Mouse (Mus musculus) cerebellum, adult 11-12 months (tissue): ENCODE results near the gene Kitl.

Experiments used
- DNase-seq: peaks from one replicate; pipeline ENCODE4 v3.0.0; 2022

The Kitl gene

GRCm38 (mm10) chr10:100030980-100031516 lies 15.6 kb downstream of the Kitl start:
- no peak for DNase-seq

DNA sequence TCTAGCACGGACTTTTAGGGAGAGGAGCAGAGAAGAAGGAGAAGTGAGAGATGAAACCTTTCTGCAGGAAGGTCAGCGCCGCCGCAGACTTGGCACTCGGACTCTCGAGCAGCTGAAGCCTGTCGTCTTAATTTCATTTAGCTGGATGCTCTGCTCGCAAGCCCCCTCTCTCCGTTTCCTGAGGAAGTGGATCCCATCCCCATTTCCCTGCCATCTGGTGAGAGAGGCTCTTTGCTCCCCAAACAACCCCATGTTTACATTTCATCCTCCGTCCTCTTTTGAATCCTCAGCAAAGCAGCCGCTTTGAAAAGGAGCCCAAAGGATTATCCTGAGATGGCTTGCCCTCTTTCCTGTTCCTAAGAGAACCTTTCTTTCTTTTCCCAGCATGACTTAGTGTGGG lies 16.2 kb downstream of the Kitl start:
- no peak for DNase-seq

DNA sequence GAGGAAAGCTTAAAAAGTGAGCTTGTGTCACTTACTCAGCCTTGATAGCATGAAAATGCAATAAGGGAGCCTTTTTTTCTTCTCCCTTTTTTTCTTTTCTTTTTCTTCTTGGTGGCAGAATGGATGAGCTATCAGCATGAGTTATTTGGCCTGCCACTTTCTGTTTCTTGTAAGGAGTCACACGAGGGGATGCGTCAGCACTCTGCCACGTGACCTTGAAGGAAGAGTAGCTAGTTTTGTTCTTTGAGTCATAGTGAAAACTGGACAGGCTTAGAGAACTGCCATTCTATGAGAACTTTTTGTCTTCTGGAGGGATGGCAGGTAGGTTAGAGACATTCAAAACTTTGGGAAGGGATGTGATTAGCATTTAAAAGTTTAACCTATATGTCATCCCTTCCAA lies 17.1 kb downstream of the Kitl start:
- DNase-seq: no peak

DNA sequence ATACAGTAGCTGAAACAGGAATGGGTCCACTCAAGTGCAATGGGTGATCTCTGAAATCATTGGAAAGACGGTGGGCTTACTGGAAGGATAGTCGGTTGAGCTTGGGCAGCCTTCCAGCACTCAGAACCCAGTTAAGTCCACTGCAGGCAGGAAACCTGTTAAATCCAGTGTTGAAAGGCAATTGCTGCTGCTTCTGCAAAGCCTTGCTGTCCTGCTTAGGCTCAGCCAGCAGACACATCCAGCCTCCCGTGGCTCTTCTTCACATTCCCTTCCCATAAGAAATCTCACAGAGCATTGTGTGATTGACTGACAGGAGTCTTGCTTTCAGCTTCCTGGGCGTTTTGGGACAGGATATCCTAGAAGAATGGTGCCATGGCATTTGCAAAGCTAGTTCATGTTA lies 20.6 kb downstream of the Kitl start:
- DNase-seq: no peak

DNA sequence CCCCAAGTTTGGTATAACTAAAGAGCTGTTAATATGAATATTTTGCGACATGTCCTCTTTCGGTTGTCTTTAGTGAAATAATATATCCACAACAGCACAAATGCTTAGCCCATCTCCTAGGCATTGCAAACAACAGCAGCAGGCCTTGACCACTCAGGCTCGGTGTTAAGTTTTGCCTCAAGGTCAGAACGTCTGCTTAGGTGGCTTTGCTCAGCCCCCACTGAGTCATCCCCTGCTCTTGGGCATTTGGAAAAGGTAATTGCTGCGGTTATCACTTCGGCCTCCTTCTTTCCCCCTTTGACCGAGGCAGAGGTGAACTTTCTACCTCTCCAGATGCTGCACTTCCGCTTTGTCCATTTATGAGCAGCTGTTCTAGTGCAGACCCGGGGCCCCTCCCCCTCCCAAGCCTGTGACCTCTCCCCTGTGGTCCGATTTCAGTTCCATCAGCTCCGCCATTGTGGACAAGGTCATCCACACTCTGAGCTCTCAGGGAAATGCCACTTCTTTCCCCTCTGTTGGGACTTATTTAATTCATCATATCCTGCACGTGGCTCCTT lies 23.0 kb downstream of the Kitl start:
- DNase-seq: no peak

- no peak for DNase-seq
Measured at GRCm38 (mm10) chr10:100038994-100039393, 23.6 kb downstream of the Kitl start.

- DNase-seq: no peak
Measured at GRCm38 (mm10) chr10:100043748-100044147, 28.3 kb downstream of the Kitl start.

GRCm38 (mm10) chr10:100044153-100044552 lies 28.7 kb downstream of the Kitl start:
- DNase-seq: no peak

- DNase-seq: no peak
Measured at GRCm38 (mm10) chr10:100051146-100051783, 35.8 kb downstream of the Kitl start.

- DNase-seq: no peak
Measured at GRCm38 (mm10) chr10:100052404-100052803, 37.0 kb downstream of the Kitl start.

DNA sequence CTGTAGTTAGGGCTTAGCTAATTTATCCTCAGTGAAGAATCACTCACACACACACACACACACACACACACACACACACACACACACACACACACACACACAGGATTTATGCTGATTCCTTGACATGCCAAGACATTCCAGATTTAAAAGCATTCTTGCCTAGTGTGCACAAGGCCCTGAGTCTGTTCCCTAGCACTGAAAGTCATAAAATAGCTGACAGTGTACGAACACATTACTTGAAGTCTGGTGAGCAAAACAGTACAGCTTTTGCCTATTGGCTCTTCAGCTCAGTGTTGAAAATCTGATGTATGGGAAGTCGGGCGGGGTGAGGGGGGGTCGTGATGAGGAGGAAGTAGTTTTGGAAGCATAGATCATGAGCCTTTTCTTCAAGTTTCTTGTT lies 37.5 kb downstream of the Kitl start:
- no peak for DNase-seq

DNA sequence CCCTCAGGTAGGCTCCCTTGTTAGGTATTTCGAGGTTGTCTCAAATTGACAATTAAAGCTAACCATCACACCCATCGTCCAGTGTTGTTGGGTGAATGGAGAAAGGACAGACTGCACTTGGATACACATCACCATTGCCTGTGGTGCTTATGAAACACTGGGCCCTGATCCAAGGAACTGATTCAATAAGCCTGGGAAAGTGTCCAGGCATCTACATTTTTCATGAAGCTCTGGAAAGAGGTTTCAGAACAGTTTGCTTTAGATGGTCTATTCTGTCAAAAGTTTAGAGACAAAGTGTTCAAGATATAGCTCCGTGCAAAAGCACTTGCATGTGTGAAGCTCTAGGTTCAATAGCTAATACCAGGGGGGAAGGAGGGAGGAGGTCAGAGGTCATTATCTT lies 38.6 kb downstream of the Kitl start:
- no peak for DNase-seq

GRCm38 (mm10) chr10:100055082-100055481 lies 39.7 kb downstream of the Kitl start:
- DNase-seq: no peak

GRCm38 (mm10) chr10:100057106-100057623 lies 41.7 kb downstream of the Kitl start:
- DNase-seq: no peak

DNA sequence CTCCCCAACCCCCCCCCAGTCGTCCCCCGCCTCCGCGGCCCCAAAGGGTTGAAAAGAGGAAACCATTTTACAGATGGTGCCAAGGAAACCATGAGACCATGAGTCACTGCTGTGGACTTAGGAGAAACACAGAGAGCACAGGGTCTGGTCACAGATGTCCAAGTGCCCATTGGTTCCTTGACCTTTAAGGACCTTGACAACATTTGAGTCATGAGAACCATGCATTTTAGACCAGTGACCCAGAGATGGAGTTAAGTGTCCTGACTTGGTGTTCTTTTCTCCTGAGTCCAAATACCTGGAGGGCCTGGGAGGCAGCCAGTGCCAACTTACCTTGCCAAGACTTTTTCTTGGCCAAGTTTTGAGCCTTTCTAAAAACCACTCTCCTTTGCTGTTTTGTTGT lies 43.9 kb downstream of the Kitl start:
- DNase-seq: no peak

DNA sequence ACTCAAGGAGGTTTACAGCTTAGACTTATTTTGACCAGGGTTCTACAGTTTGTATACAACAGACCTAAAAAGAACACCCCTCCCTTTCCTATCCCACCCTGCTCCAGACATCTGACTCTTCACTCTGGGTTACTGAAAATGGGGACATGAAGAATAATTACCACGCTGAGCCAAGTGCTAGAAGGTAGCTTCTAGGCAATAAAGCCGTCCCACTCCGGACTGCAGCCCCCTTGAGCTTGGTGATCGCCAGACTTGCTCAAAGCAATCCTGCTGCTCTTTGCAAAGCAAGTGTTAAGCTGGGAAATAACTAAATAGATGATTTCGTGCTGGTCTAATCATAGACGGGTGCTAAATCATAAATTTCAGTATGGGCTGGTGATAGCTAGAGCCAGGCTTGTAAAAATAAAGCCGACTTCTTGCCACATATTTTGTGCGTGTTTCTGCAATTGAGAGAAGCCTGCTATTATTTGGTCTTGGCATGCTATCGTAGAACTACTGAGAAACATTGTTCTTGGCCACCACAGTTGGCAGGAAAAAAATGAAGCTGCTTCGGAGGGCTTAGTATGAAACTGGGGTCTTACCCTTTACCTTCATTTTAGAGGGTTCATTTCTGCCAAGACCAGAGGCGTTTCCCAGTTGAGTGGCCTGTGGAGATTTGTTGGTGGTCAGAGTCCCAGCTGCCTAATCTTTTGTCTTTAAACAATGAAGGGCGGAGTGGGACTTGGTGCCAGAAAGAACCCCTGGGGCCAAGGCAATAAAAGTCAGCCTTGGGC lies 50.3 kb downstream of the Kitl start:
- peak; percentile 4 for DNase-seq

DNA sequence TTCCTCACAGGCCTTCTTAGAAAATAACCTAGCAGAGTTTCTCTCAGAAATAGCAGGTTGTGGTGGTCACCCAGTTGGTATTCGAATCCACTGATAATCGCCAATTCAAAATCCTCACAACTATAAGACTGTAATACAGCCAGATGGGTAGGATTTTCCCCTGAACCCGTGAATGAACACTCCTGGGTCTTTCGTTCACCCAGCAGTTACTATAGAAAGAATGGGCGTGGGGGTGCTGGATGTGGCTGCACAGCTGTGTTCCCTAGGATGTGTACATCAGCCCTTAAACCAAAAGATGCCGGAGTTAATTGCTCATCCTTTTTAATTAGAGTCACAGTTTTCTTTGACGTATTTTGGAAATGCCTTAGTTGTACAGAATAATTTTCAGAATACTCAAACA lies 50.9 kb downstream of the Kitl start:
- no peak for DNase-seq

GRCm38 (mm10) chr10:100072641-100073040 lies 57.2 kb downstream of the Kitl start:
- DNase-seq: no peak

- no peak for DNase-seq
Measured at GRCm38 (mm10) chr10:100073092-100073491, 57.7 kb downstream of the Kitl start.

GRCm38 (mm10) chr10:100101115-100101514 lies 85.7 kb downstream of the Kitl start:
- DNase-seq: no peak

DNA sequence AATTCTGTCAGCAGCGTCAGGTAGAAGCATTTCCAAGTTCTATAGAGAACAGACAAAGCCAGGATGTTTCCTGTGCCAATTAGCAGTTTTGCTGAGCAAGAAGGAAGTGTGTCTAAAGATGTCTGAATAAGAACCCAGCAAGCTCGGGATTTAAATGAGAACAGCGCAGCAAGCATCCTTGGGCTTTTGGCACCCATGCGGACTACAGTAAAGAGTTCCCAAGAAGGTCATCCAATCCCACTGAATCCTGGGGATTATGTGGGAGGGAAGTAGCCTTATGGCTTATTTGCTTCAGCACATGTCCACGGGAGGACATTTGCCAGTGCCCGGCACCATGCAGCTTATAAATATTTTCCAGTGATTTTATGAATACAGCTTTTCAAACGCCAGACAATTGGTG lies 95.8 kb downstream of the Kitl start:
- DNase-seq: no peak

GRCm38 (mm10) chr10:100115570-100115969 lies 100.1 kb downstream of the Kitl start:
- no peak for DNase-seq

- no peak for DNase-seq
Measured at GRCm38 (mm10) chr10:100124452-100124851, 109.0 kb downstream of the Kitl start.
